Mouse (Mus musculus) forebrain, postnatal 0 days (tissue): ENCODE results near the gene Cdh15. TPM values are rescaled to one million over a fixed set of nuclear protein-coding genes. Genes with fewer than 3 reads are reported as not detected.
A peak's percentile ranks its signal among the peaks of the same experiment; 100 is the strongest.

Experiments
- ATAC-seq: fragments of 200-750 bp; cut with Nextera tagmentation; 2 replicates; pipeline ENCODE4 v1.8.0; 2017; ENCODE audit warnings: mild to moderate bottlenecking, moderate library complexity
- DNase-seq: peaks from one replicate; pipeline ENCODE4 v3.0.0-alpha.2; 2015
- H3K27ac ChIP-seq: fragments of 300-500 bp; sonication (generic); 2 replicates; pipeline ENCODE4 v1.5.1; 2014; ENCODE audit warnings: low read depth, mild to moderate bottlenecking, antibody characterized with exemption, low read length, moderate library complexity, mixed read lengths
- H3K27me3 ChIP-seq: fragments of 300-500 bp; sonication (generic); 2 replicates; pipeline ENCODE4 v1.6.1; 2014; ENCODE audit warnings: mild to moderate bottlenecking, low read length, mixed read lengths; ENCODE audit not compliant: insufficient read depth
- H3K36me3 ChIP-seq: fragments of 300-500 bp; sonication (generic); 2 replicates; pipeline ENCODE4 v1.6.1; 2014; ENCODE audit warnings: mild to moderate bottlenecking, moderate library complexity; ENCODE audit not compliant: insufficient read depth
- H3K4me1 ChIP-seq: fragments of 300-500 bp; sonication (generic); 2 replicates; pipeline ENCODE4 v1.6.1; 2014; ENCODE audit warnings: antibody characterized with exemption; ENCODE audit not compliant: insufficient read depth
- H3K4me2 ChIP-seq: fragments of 300-500 bp; sonication (generic); 2 replicates; pipeline ENCODE4 v1.6.1; 2014; ENCODE audit warnings: low read depth, mild to moderate bottlenecking, moderate library complexity
- H3K4me3 ChIP-seq: fragments of 300-500 bp; sonication (generic); 2 replicates; pipeline ENCODE4 v1.5.1; 2014; ENCODE audit warnings: low read depth, low read length, mixed read lengths
- H3K9ac ChIP-seq: fragments of 300-500 bp; sonication (generic); 2 replicates; pipeline ENCODE4 v1.6.1; 2014; ENCODE audit warnings: mild to moderate bottlenecking
- H3K9me3 ChIP-seq: fragments of 300-500 bp; sonication (generic); 2 replicates; pipeline ENCODE4 v1.6.1; 2016; ENCODE audit warnings: low read length
- CTCF ChIP-seq: sonication (generic); IDR thresholded peaks from 2 replicates; pipeline ENCODE4 v1.5.1; 2016; ENCODE audit warnings: antibody characterized with exemption, control low read depth, low read depth
- WGBS: fragments of 180-500 bp; shearing (Covaris S2); extraction: QIAGEN DNeasy Blood & Tissue Kit; methylation state at CpG from one replicate; pipeline ENCODE4 v1.1.7; 2014; 5-methylcytosine and 5-hydroxymethylcytosine counted together
- polyA plus RNA-seq: library from polyadenylated mRNA; unstranded; fragments of >200 nt; fragmentation: Nextera tagmentation; extraction: Ambion mirVana; gene quantifications from 2 replicates; pipeline ENCODE4 v1.2.1, GENCODE M21; 2015
- total RNA-seq: library from RNA; depleted of rRNA; stranded (reverse); fragments of >200 nt; gene quantifications from 2 replicates; pipeline ENCODE4 v1.2.3, GENCODE M21; 2014

Gene Cdh15
- total and polyA plus RNA-seq, 2 experiments from 2014 or later: 1.7 to 3.3 TPM

GRCm38 (mm10) chr8:122811870-122812494 is 35.8 kb upstream of the Cdh15 start:
- 74% methylated on average over 16 of the region's 16 CpGs for WGBS
- H3K9ac ChIP-seq: no peak overlapping the region

GRCm38 (mm10) chr8:122812610-122813250 is 35.0 kb upstream of the Cdh15 start:
- TF ChIP-seq CTCF: peak; percentile 53
- Histone ChIP-seq H3K4me3 (no peak overlapping the region), H3K27me3 (no peaks in the 10 kb centered on the region), H3K4me1 (no peaks in the 10 kb centered on the region), H3K9me3 (no peaks in the 10 kb centered on the region), H3K9ac (no peak overlapping the region), H3K36me3 (peaks cover 10% of the 10 kb centered on the region), H3K27ac (no peak overlapping the region), H3K4me2 (no peak overlapping the region)
- 76% methylated on average over 14 of the region's 14 CpGs for WGBS
- no peak for DNase-seq
- ATAC-seq: no peak

More at GRCm38 (mm10) chr8:122811870-122812494, 35.8 kb upstream of the Cdh15 start:
- Histone ChIP-seq H3K4me3 (no peak overlapping the region), H3K27ac (no peak overlapping the region), H3K27me3 (no peaks in the 10 kb centered on the region), H3K36me3 (peaks cover 10% of the 10 kb centered on the region), H3K9me3 (no peaks in the 10 kb centered on the region), H3K4me2 (no peak overlapping the region), H3K4me1 (peaks cover 4% of the 10 kb centered on the region; the same call in 1 of the 2 replicates)
- no peak for DNase-seq
- TF ChIP-seq CTCF: no peak
- ATAC-seq: no peak

GRCm38 (mm10) chr8:122814608-122815007 is 33.2 kb upstream of the Cdh15 start:
- no peaks in the 10 kb centered on the region for H3K9me3 ChIP-seq
- 0 out of 2 replicates have a peak overlapping the region, but pooled peaks have one; percentile 24 for H3K27ac ChIP-seq
- H3K27me3 ChIP-seq: no peaks in the 10 kb centered on the region
- DNase-seq (peak; percentile 40), ATAC-seq (peak; percentile 54; the same call in 1 of the 2 replicates)
- no peaks in the 10 kb centered on the region for H3K4me1 ChIP-seq
- WGBS: 6% methylated on average over 7 of the region's 7 CpGs
- TF ChIP-seq CTCF: no peak
- H3K36me3 ChIP-seq: peaks cover 10% of the 10 kb centered on the region
- no peak overlapping the region for H3K4me3 ChIP-seq
- no peak overlapping the region for H3K9ac ChIP-seq
- H3K4me2 ChIP-seq: no peak overlapping the region

- TF ChIP-seq CTCF: no peak
- ATAC-seq (no peak), DNase-seq (no peak)
- 90% methylated on average over 6 of the region's 6 CpGs for WGBS
- Histone ChIP-seq H3K4me2 (no peak overlapping the region), H3K9me3 (no peaks in the 10 kb centered on the region), H3K27ac (no peak overlapping the region), H3K27me3 (no peaks in the 10 kb centered on the region), H3K36me3 (peaks cover 5% of the 10 kb centered on the region; the same call in 1 of the 2 replicates), H3K9ac (no peak overlapping the region), H3K4me1 (no peaks in the 10 kb centered on the region), H3K4me3 (no peak overlapping the region)
Observed at GRCm38 (mm10) chr8:122816965-122817364, 30.8 kb upstream of the Cdh15 start.

- H3K4me2 ChIP-seq: no peak overlapping the region
- WGBS: 43% methylated on average over 13 of the region's 13 CpGs
- DNase-seq: no peak
- no peaks in the 10 kb centered on the region for H3K27me3 ChIP-seq
- no peak for TF ChIP-seq CTCF
- H3K9ac ChIP-seq: no peak overlapping the region
- H3K36me3 ChIP-seq: peaks cover 5% of the 10 kb centered on the region; the same call in 1 of the 2 replicates
- H3K27ac ChIP-seq: no peak overlapping the region
- no peaks in the 10 kb centered on the region for H3K9me3 ChIP-seq
- ATAC-seq: no peak
- H3K4me3 ChIP-seq: no peak overlapping the region
- H3K4me1 ChIP-seq: no peaks in the 10 kb centered on the region
Observed at GRCm38 (mm10) chr8:122817724-122818496, 29.9 kb upstream of the Cdh15 start.

GRCm38 (mm10) chr8:122819776-122820175 is 28.0 kb upstream of the Cdh15 start:
- Histone ChIP-seq H3K36me3 (no peaks in the 10 kb centered on the region), H3K27ac (no peak overlapping the region), H3K4me1 (0 out of 2 replicates have a peak, but pooled peaks cover 2% of the 10 kb centered on the region), H3K4me3 (no peak overlapping the region), H3K27me3 (no peaks in the 10 kb centered on the region), H3K9me3 (no peaks in the 10 kb centered on the region), H3K9ac (no peak overlapping the region), H3K4me2 (no peak overlapping the region)
- DNase-seq (no peak), ATAC-seq (no peak)
- 81% methylated on average over 11 of the region's 11 CpGs for WGBS
- no peak for TF ChIP-seq CTCF
